Mouse (Mus musculus): ENCODE results near the gene Cep70. TPM values are rescaled to one million over a fixed set of nuclear protein-coding genes. Genes with fewer than 3 reads are reported as not detected.
A peak's percentile ranks its signal among the peaks of the same experiment; 100 is the strongest.

Gene Cep70
- polyA plus RNA-seq (2015; fragmentation: Nextera tagmentation; extraction: Ambion mirVana): 25.6 and 29.0 TPM in 2 replicates

GRCm38 (mm10) chr9:99243190-99243894, at the start of gene Cep70:
Gene Cep70 (plus strand): TSS chr9:99243367.
- under 1% methylated on average over 66 of the region's 66 CpGs for WGBS
- no peaks in the 10 kb centered on the region for H3K27me3 ChIP-seq (replicated peaks)
- ATAC-seq: peak; percentile 97
- peak within 1 kb of the TSS; percentile 69 for H3K4me2 ChIP-seq (replicated peaks)
- peak within 1 kb of the TSS; percentile 70 for H3K4me3 ChIP-seq (replicated peaks)
- peak within 1 kb of the TSS; percentile 63 for H3K9ac ChIP-seq
- H3K4me1 ChIP-seq (replicated peaks): no peaks in the 10 kb centered on the region; the same call in 1 of the 2 replicates
- no peaks in the 10 kb centered on the region for H3K9me3 ChIP-seq
- H3K27ac ChIP-seq: peak within 1 kb of the TSS; percentile 52
- no peaks in the 10 kb centered on the region for H3K36me3 ChIP-seq

- Histone ChIP-seq H3K9ac (no peak overlapping the region), H3K4me3 (replicated peaks) (no peak overlapping the region), H3K36me3 (no peaks in the 10 kb centered on the region), H3K4me2 (replicated peaks) (no peak overlapping the region), H3K9me3 (no peaks in the 10 kb centered on the region), H3K27me3 (replicated peaks) (no peaks in the 10 kb centered on the region), H3K27ac (no peak overlapping the region), H3K4me1 (replicated peaks) (no peaks in the 10 kb centered on the region)
- WGBS: 61% methylated on average over 2 of the region's 2 CpGs
- no peak for ATAC-seq
Observed at GRCm38 (mm10) chr9:99212643-99213042, 30.5 kb upstream of the Cep70 start.

- Histone ChIP-seq H3K4me2 (replicated peaks) (no peak overlapping the region), H3K27ac (no peak overlapping the region), H3K9ac (no peak overlapping the region), H3K4me1 (replicated peaks) (no peaks in the 10 kb centered on the region), H3K4me3 (replicated peaks) (no peak overlapping the region), H3K27me3 (replicated peaks) (no peaks in the 10 kb centered on the region), H3K36me3 (no peaks in the 10 kb centered on the region), H3K9me3 (no peaks in the 10 kb centered on the region)
- no peak for ATAC-seq
- 71% methylated on average over 2 of the region's 2 CpGs for WGBS
Observed at GRCm38 (mm10) chr9:99216182-99216581, 27.0 kb upstream of the Cep70 start.

- H3K9me3 ChIP-seq: no peaks in the 10 kb centered on the region
- H3K27ac ChIP-seq: no peak overlapping the region
- no peaks in the 10 kb centered on the region for H3K4me1 ChIP-seq (replicated peaks)
- H3K4me2 ChIP-seq (replicated peaks): no peak overlapping the region
- ATAC-seq: peak; percentile 62
- no peaks in the 10 kb centered on the region for H3K27me3 ChIP-seq (replicated peaks)
- no peaks in the 10 kb centered on the region for H3K36me3 ChIP-seq
- WGBS: 16% methylated on average over 6 of the region's 6 CpGs
- no peak overlapping the region for H3K9ac ChIP-seq
- no peak overlapping the region for H3K4me3 ChIP-seq (replicated peaks)
Observed at GRCm38 (mm10) chr9:99217999-99218719, 25.0 kb upstream of the Cep70 start.

- ATAC-seq: no peak
- Histone ChIP-seq H3K27ac (no peak overlapping the region), H3K9me3 (no peaks in the 10 kb centered on the region), H3K4me1 (replicated peaks) (no peaks in the 10 kb centered on the region), H3K36me3 (no peaks in the 10 kb centered on the region), H3K4me2 (replicated peaks) (no peak overlapping the region), H3K9ac (no peak overlapping the region), H3K4me3 (replicated peaks) (no peak overlapping the region), H3K27me3 (replicated peaks) (no peaks in the 10 kb centered on the region)
- 82% methylated on average over 4 of the region's 4 CpGs for WGBS
Observed at GRCm38 (mm10) chr9:99221636-99222035, 21.5 kb upstream of the Cep70 start.

GRCm38 (mm10) chr9:99224583-99224982, 18.6 kb upstream of the Cep70 start:
- Histone ChIP-seq H3K4me3 (replicated peaks) (no peak overlapping the region), H3K27me3 (replicated peaks) (no peaks in the 10 kb centered on the region), H3K4me2 (replicated peaks) (no peak overlapping the region), H3K36me3 (no peaks in the 10 kb centered on the region), H3K9ac (no peak overlapping the region), H3K4me1 (replicated peaks) (no peaks in the 10 kb centered on the region), H3K9me3 (no peaks in the 10 kb centered on the region), H3K27ac (no peak overlapping the region)
- WGBS: 72% methylated on average over 3 of the region's 3 CpGs
- ATAC-seq: no peak

- Histone ChIP-seq H3K4me3 (replicated peaks) (no peak overlapping the region), H3K36me3 (no peaks in the 10 kb centered on the region), H3K9ac (no peak overlapping the region), H3K27ac (no peak overlapping the region), H3K9me3 (no peaks in the 10 kb centered on the region), H3K4me2 (replicated peaks) (no peak overlapping the region), H3K27me3 (replicated peaks) (no peaks in the 10 kb centered on the region), H3K4me1 (replicated peaks) (no peaks in the 10 kb centered on the region)
- 83% methylated on average over 14 of the region's 14 CpGs for WGBS
- ATAC-seq: no peak
Observed at GRCm38 (mm10) chr9:99229450-99229849, 13.7 kb upstream of the Cep70 start.

GRCm38 (mm10) chr9:99237139-99237538, 6.0 kb upstream of the Cep70 start, which contains the start of gene Faiml:
Gene Faiml (minus strand): TSS chr9:99237239.
- WGBS: 88% methylated on average over 14 of the region's 14 CpGs
- ATAC-seq: no peak
- no peaks in the 10 kb centered on the region for H3K9me3 ChIP-seq

GRCm38 (mm10) chr9:99238276-99238675, 4.9 kb upstream of the Cep70 start:
- H3K9me3 ChIP-seq: no peaks in the 10 kb centered on the region
- no peak for ATAC-seq
- no peak overlapping the region for H3K9ac ChIP-seq
- H3K27me3 ChIP-seq (replicated peaks): no peaks in the 10 kb centered on the region
- no peak overlapping the region for H3K4me3 ChIP-seq (replicated peaks)
- no peaks in the 10 kb centered on the region for H3K36me3 ChIP-seq
- 61% methylated on average over 10 of the region's 10 CpGs for WGBS
- no peaks in the 10 kb centered on the region; the same call in 1 of the 2 replicates for H3K4me1 ChIP-seq (replicated peaks)
- no peak overlapping the region for H3K27ac ChIP-seq
- H3K4me2 ChIP-seq (replicated peaks): no peak overlapping the region

More at GRCm38 (mm10) chr9:99237139-99237538, 6.0 kb upstream of the Cep70 start, which contains the start of gene Faiml:
- Histone ChIP-seq H3K4me1 (replicated peaks) (no peaks in the 10 kb centered on the region), H3K36me3 (no peaks in the 10 kb centered on the region), H3K27me3 (replicated peaks) (no peaks in the 10 kb centered on the region), H3K27ac (no peak within 1 kb of the TSS), H3K4me2 (replicated peaks) (no peak within 1 kb of the TSS), H3K9ac (no peak within 1 kb of the TSS), H3K4me3 (replicated peaks) (no peak within 1 kb of the TSS)

- no peak overlapping the region for H3K27ac ChIP-seq
- WGBS: 57% methylated on average over 1 of the region's 1 CpGs
- no peak overlapping the region for H3K4me3 ChIP-seq (replicated peaks)
- H3K9me3 ChIP-seq: no peaks in the 10 kb centered on the region
- no peak overlapping the region for H3K4me2 ChIP-seq (replicated peaks)
- H3K27me3 ChIP-seq (replicated peaks): no peaks in the 10 kb centered on the region
- H3K9ac ChIP-seq: no peak overlapping the region
- H3K4me1 ChIP-seq (replicated peaks): no peaks in the 10 kb centered on the region; the same call in 1 of the 2 replicates
- no peaks in the 10 kb centered on the region for H3K36me3 ChIP-seq
- no peak for ATAC-seq
Observed at GRCm38 (mm10) chr9:99239256-99239655, 3.9 kb upstream of the Cep70 start.

- no peaks in the 10 kb centered on the region; the same call in 1 of the 2 replicates for H3K4me1 ChIP-seq (replicated peaks)
- H3K9me3 ChIP-seq: no peaks in the 10 kb centered on the region
- no peak for ATAC-seq
- H3K27me3 ChIP-seq (replicated peaks): no peaks in the 10 kb centered on the region
- no peak overlapping the region for H3K27ac ChIP-seq
- H3K36me3 ChIP-seq: no peaks in the 10 kb centered on the region
- no peak overlapping the region for H3K4me3 ChIP-seq (replicated peaks)
- WGBS: 80% methylated on average over 5 of the region's 5 CpGs
- no peak overlapping the region for H3K4me2 ChIP-seq (replicated peaks)
- no peak overlapping the region for H3K9ac ChIP-seq
Observed at GRCm38 (mm10) chr9:99240571-99240970, 2.6 kb upstream of the Cep70 start.

GRCm38 (mm10) chr9:99242035-99242434, 1.1 kb upstream of the Cep70 start:
- 3% methylated on average over 7 of the region's 7 CpGs for WGBS

More at GRCm38 (mm10) chr9:99242035-99242434, 1.1 kb upstream of the Cep70 start:
- no peaks in the 10 kb centered on the region for H3K36me3 ChIP-seq
- H3K9ac ChIP-seq: no peak overlapping the region
- no peak for ATAC-seq
- H3K27ac ChIP-seq: no peak overlapping the region
- no peaks in the 10 kb centered on the region; the same call in 1 of the 2 replicates for H3K4me1 ChIP-seq (replicated peaks)
- peak overlapping the region; percentile 69; the same call in 1 of the 2 replicates for H3K4me2 ChIP-seq (replicated peaks)
- H3K27me3 ChIP-seq (replicated peaks): no peaks in the 10 kb centered on the region
- H3K4me3 ChIP-seq (replicated peaks): no peak overlapping the region
- H3K9me3 ChIP-seq: no peaks in the 10 kb centered on the region

Measured in intestine, embryonic 15.5 days (tissue).